Mouse (Mus musculus) brown adipose tissue, adult 24 weeks (tissue): ENCODE measurements around the gene Poc1b. TPM values are rescaled to one million over a fixed set of nuclear protein-coding genes. Genes with fewer than 3 reads are reported as not detected.
"Not testable (repeated sequence)": the region's sequence is repeated elsewhere in the genome, so short reads cannot be mapped to it uniquely, and the experiment has no call there.

ENCODE experiments used
- H3K27ac ChIP-seq: fragments of 200-500 bp; replicated peaks from 2 replicates; pipeline ENCODE4 v1.5.1; 2012; ENCODE audit warnings: low read depth, mild to moderate bottlenecking, low read length
- H3K4me1 ChIP-seq: fragments of 200-500 bp; 2 replicates; pipeline ENCODE4 v1.6.1; 2012; ENCODE audit warnings: low read length, mixed read lengths; ENCODE audit not compliant: control insufficient read depth, insufficient read depth, insufficient read length
- H3K4me3 ChIP-seq: fragments of 200-500 bp; 2 replicates; pipeline ENCODE4 v1.5.1; 2012; ENCODE audit warnings: low read depth, mild to moderate bottlenecking, low read length, moderate library complexity; ENCODE audit not compliant: insufficient read depth
- polyA plus RNA-seq: library from polyadenylated mRNA; stranded (reverse); fragments of >200 nt; gene quantifications from 2 replicates; pipeline ENCODE4 v1.2.4, GENCODE M21; 2012; ENCODE audit not compliant: missing spikeins, insufficient read depth, insufficient read length

The Poc1b gene
- polyA plus RNA-seq, 1 experiment: 3.1 TPM

DNA sequence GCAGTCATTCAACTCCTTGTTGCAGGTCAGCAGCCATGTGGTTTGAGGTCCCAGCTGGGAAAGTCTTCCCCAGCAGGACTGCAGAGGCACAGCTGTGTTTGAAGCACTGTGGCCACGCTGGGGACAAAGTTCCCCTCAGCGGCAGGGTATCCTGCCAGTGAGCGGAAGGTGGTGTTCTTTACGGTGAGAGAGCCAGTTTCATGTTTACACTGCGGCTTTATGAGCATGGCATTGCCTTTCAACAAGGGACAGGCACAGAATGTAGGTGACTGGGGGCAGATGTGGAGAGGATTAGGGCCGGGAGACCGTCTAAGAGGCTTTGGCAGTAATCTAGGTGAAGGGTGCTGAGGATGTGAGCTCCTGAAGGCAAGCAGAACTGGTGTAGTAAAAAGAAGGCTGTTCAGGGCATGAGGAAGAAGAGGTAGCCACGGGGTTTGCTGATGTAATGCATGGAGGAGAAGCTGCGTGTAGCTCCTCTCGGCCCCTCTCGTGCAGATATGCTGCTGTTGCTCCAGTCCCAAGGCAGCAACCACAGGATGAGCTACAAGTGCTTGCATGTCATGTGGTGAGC is 20.9 kb downstream of the Poc1b start:
- peak overlapping the region; percentile 4; the same call in 1 of the 2 replicates for H3K27ac ChIP-seq
- no peak overlapping the region for H3K4me3 ChIP-seq
- H3K4me1 ChIP-seq: no peaks in the 10 kb centered on the region

DNA sequence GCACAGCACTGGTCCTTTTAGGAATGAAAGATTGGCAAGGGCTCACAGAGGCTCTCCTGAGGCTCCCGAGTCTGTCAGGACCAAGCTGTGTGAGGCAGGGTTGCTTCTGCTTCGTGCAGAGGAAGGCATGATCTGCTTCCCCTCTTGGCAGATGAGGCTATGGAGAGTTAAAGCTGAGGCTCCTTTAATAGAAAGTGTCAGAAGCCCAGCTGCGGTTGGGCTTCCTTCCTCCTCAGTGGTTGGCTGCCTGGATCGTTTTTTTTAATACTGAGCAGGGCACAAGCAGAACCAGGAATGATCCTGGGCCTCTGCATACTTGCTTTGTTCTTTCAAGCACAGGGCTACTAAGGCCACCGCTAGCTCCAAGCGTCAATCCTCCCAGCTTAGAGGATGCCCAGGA is 23.8 kb downstream of the Poc1b start:
- Histone ChIP-seq H3K4me1 (no peaks in the 10 kb centered on the region), H3K27ac (no peak overlapping the region), H3K4me3 (no peak overlapping the region)

GRCm38 (mm10) chr10:99131298-99131697 is 24.5 kb downstream of the Poc1b start:
- H3K4me3 ChIP-seq: no peak overlapping the region
- no peak overlapping the region for H3K27ac ChIP-seq
- no peaks in the 10 kb centered on the region for H3K4me1 ChIP-seq

DNA sequence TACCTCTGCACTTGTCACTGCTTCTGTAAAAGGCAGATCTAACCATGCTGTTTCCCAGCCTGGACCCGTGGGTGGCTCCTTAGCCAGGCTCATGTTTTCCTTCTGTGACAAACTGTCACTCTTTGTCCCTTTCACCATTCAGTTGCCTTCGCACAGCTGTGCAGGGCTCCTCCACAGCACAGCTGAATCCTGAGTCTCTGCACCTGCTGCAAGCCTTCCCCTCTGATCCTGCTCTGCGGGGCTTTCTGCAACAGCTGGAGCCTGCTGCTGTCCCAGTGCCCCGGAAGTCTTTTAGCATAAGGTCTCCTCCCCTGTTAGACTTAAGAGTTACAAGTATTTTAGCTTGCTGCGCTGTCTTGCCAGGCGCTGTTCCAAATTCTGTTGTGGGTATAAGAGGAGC is 25.4 kb downstream of the Poc1b start:
- no peak overlapping the region for H3K4me3 ChIP-seq
- no peaks in the 10 kb centered on the region for H3K4me1 ChIP-seq
- H3K27ac ChIP-seq: no peak overlapping the region

GRCm38 (mm10) chr10:99132595-99133272 is 25.9 kb downstream of the Poc1b start:
- H3K4me3 ChIP-seq: no peak overlapping the region
- no peak overlapping the region for H3K27ac ChIP-seq
- no peaks in the 10 kb centered on the region for H3K4me1 ChIP-seq

DNA sequence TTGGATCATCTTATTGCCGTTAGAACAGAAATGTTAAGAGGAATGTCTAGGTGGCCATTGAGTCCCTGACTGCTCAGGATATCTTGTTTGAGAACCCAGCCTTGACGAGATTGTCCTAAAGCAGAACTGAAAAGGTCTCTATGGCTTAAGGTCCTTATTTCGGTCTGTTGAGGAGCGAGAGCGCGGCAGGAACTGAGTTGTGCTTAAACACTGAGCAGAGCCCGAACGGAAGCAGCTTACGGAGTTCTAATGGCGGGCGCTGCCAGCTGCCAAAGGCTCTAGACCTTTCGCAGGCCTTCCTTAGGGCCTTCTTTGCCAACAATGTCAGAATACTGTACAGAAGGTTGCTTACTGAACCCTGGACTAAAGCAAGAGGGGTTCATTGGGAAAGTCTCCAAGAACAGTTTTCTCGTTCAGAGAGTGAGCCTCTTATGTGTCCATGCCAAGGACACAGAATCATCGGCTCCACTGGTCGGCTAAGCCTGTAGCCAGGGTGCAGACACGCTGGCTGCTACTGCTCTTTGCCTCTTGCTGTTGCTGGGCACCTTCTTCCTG is 26.6 kb downstream of the Poc1b start:
- Histone ChIP-seq H3K4me3 (no peak overlapping the region), H3K4me1 (no peaks in the 10 kb centered on the region), H3K27ac (no peak overlapping the region)

GRCm38 (mm10) chr10:99136337-99136736 is 29.5 kb downstream of the Poc1b start:
- no peak overlapping the region for H3K27ac ChIP-seq
- no peaks in the 10 kb centered on the region for H3K4me1 ChIP-seq
- no peak overlapping the region for H3K4me3 ChIP-seq

- no peak overlapping the region for H3K27ac ChIP-seq
- H3K4me1 ChIP-seq: no peaks in the 10 kb centered on the region; the same call in 1 of the 2 replicates
- no peak overlapping the region for H3K4me3 ChIP-seq
Observed at GRCm38 (mm10) chr10:99145611-99146010, 38.8 kb downstream of the Poc1b start.

DNA sequence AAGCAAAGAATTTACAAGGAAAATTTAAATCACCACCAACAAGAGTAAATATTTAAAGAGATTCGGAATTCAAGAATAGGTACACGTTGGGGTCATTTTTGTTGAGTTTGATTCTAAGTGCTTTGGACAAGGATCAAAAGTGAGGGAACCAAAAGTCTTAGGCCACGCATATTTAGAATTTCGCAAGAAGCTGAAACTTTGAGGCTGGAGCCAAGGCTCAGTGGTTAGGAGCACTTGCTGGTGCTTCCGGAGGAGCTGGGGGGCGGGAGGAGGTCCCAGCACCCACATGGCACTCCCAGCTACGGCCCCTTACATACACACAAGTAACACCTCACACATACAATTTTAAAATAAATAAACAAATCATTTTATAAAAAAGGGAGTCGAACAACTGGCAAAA is 39.8 kb downstream of the Poc1b start:
- Histone ChIP-seq H3K4me1 (no peaks in the 10 kb centered on the region), H3K27ac (no peak overlapping the region), H3K4me3 (no peak overlapping the region)

- H3K27ac ChIP-seq: no peak overlapping the region
- H3K4me3 ChIP-seq: no peak overlapping the region
- H3K4me1 ChIP-seq: no peaks in the 10 kb centered on the region
Observed at GRCm38 (mm10) chr10:99150016-99150415, 43.2 kb downstream of the Poc1b start.

DNA sequence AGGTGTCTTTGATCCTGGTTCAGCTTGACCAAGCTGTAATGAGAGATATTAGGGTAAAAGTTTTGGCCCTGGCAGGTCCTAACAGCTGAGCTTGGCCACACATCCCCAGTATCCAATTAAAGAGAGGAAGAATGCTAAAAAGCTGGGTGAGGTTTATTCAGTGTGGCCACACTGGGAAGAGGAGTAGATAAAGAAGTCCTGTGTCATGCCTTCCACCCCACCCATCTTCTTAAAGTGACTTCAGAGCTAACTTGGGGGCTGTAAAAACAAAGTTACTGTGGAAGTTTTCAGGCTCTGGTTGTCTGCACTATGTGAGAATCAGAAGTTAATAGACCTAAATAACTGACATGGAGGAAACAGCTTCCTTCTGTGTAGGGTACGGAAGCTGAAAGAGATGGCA is 44.7 kb downstream of the Poc1b start:
- Histone ChIP-seq H3K4me1 (no peaks in the 10 kb centered on the region), H3K27ac (no peak overlapping the region), H3K4me3 (no peak overlapping the region)

- H3K4me3 ChIP-seq: no peak overlapping the region
- no peak overlapping the region for H3K27ac ChIP-seq
- no peaks in the 10 kb centered on the region for H3K4me1 ChIP-seq
Observed at GRCm38 (mm10) chr10:99152063-99152462, 45.2 kb downstream of the Poc1b start.

GRCm38 (mm10) chr10:99154635-99155034 is 47.8 kb downstream of the Poc1b start:
- no peak overlapping the region for H3K4me3 ChIP-seq
- H3K4me1 ChIP-seq: no peaks in the 10 kb centered on the region
- no peak overlapping the region for H3K27ac ChIP-seq

- Histone ChIP-seq H3K27ac (no peak overlapping the region), H3K4me3 (no peak overlapping the region), H3K4me1 (no peaks in the 10 kb centered on the region)
Observed at GRCm38 (mm10) chr10:99156808-99157207, 50.0 kb downstream of the Poc1b start.

GRCm38 (mm10) chr10:99157697-99158096 is 50.9 kb downstream of the Poc1b start:
- not testable (repeated sequence) for H3K27ac ChIP-seq, H3K4me3 ChIP-seq, H3K4me1 ChIP-seq

DNA sequence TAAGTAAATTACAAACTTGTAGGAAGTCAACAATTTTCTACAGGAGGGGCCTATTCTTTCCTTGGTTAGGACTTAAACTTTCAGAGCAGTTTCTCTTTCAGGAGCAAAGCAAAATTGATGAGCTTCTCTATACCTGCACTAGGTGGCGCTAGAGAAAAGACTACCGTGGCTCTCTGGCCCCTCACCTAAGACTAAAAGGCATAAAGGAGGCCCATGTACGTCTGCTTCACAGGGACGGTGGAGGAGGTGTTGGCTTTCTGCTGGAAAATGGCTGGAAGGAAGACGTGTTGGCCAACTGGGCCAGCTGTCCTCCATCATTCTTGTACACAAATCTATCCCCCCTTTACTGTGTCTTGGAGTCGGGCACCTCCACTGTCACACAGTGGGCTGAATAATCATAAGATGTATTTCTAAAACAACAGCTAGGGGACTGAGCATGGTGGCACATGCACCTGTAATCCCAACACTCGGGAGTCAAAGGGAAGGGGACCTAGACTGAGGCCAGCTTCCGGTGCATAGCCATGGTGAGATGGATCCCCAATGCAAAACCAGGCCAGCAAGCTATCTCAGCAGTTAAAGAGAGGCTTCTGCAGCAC is 55.2 kb downstream of the Poc1b start:
- Histone ChIP-seq H3K4me1 (no peaks in the 10 kb centered on the region), H3K27ac (no peak overlapping the region), H3K4me3 (no peak overlapping the region)
